29 mouse cellular contexts compared by ENCODE assay signal in genomic region chr12:31134465-31134992, GRCm38 (mm10).
DNase-seq lines count a peak whose midpoint lies in the region; ATAC-seq and TF ChIP-seq lines count a peak whose summit lies in the region.
"Had no signal": no experiment of that assay in that cellular context is flagged by ENCODE, and none has a peak within 500 bp of the region (broad histone marks: within the 10 kb centered on the region; RNA-seq: fewer than 3 reads in every experiment).

No protein-coding gene starts in this region.

- H3K9me3 ChIP-seq in heart, embryonic 10.5 days: no peaks in the 10 kb centered on the region
- no peaks in the 10 kb centered on the region for H3K9me3 ChIP-seq in kidney, postnatal 0 days (replicated peaks; ENCODE audit: low read length)
- no peaks in the 10 kb centered on the region for H3K9me3 ChIP-seq in embryonic facial prominence, embryonic 10.5 days
- H3K9me3 ChIP-seq in embryonic facial prominence, embryonic 14.5 days (ENCODE audit: control insufficient read depth, low read length): no peaks in the 10 kb centered on the region
- H3K9me3 ChIP-seq: forebrain, embryonic 15.5 days; G1E; heart, embryonic 13.5 days; hindbrain, embryonic 10.5 days; hindbrain, embryonic 15.5 days; limb, embryonic 10.5 days; limb, embryonic 15.5 days; liver, embryonic 13.5 days; neural tube, embryonic 12.5 days had no signal

- H3K4me3 ChIP-seq in heart, embryonic 10.5 days: no peak overlapping the region
- H3K4me3 ChIP-seq in kidney, postnatal 0 days (replicated peaks; ENCODE audit: low read depth, low read length): no peak overlapping the region
- H3K4me3 ChIP-seq in embryonic facial prominence, embryonic 10.5 days: no peak overlapping the region
- H3K4me3 ChIP-seq in embryonic facial prominence, embryonic 14.5 days (ENCODE audit: low read depth, low read length): no peak overlapping the region
- H3K4me3 ChIP-seq: forebrain, embryonic 15.5 days; heart, embryonic 13.5 days; hindbrain, embryonic 10.5 days; hindbrain, embryonic 15.5 days; limb, embryonic 10.5 days; limb, embryonic 15.5 days; liver, embryonic 13.5 days; myocyte; neural tube, embryonic 12.5 days had no signal

- no peaks in the 10 kb centered on the region for H3K4me1 ChIP-seq in heart, embryonic 10.5 days
- H3K4me1 ChIP-seq in kidney, postnatal 0 days (replicated peaks; ENCODE audit: insufficient read depth, low read length): peaks cover 6% of the 10 kb centered on the region; the same call in 1 of the 2 replicates
- H3K4me1 ChIP-seq in embryonic facial prominence, embryonic 10.5 days: peaks cover 15% of the 10 kb centered on the region
- H3K4me1 ChIP-seq in embryonic facial prominence, embryonic 14.5 days (ENCODE audit: control insufficient read depth, insufficient read depth, low read length): peaks cover 9% of the 10 kb centered on the region; the same call in 1 of the 2 replicates
- H3K4me1 ChIP-seq: forebrain, embryonic 15.5 days; hindbrain, embryonic 10.5 days; hindbrain, embryonic 15.5 days; limb, embryonic 15.5 days; liver, embryonic 13.5 days; neural tube, embryonic 12.5 days had no signal

- TF ChIP-seq CTCF in kidney, postnatal 0 days (IDR thresholded peaks at IDR 0.05; ENCODE audit: low read depth): no peak

- H3K27me3 ChIP-seq in heart, embryonic 10.5 days (ENCODE audit: insufficient read depth, poor library complexity, severe bottlenecking): no peaks in the 10 kb centered on the region
- H3K27me3 ChIP-seq in kidney, postnatal 0 days (ENCODE audit: insufficient read depth, low read length): no peaks in the 10 kb centered on the region
- H3K27me3 ChIP-seq in embryonic facial prominence, embryonic 10.5 days (replicated peaks; ENCODE audit: low read depth, poor library complexity, severe bottlenecking): no peaks in the 10 kb centered on the region
- no peaks in the 10 kb centered on the region for H3K27me3 ChIP-seq in embryonic facial prominence, embryonic 14.5 days (replicated peaks; ENCODE audit: control insufficient read depth, insufficient read depth, low read length)
- H3K27me3 ChIP-seq: forebrain, embryonic 15.5 days; heart, embryonic 13.5 days; hindbrain, embryonic 15.5 days; limb, embryonic 15.5 days; liver, embryonic 13.5 days; neural tube, embryonic 12.5 days had no signal

- no peak overlapping the region for H3K4me2 ChIP-seq in kidney, postnatal 0 days (ENCODE audit: low read length)
- no peak overlapping the region for H3K4me2 ChIP-seq in embryonic facial prominence, embryonic 14.5 days (ENCODE audit: low read depth, low read length)
- H3K4me2 ChIP-seq: forebrain, embryonic 15.5 days; heart, embryonic 13.5 days; hindbrain, embryonic 15.5 days; limb, embryonic 15.5 days; liver, embryonic 13.5 days; midbrain, embryonic 11.5 days; neural tube, embryonic 12.5 days had no signal

- H3K27ac ChIP-seq in heart, embryonic 10.5 days: no peak overlapping the region
- H3K27ac ChIP-seq in kidney, postnatal 0 days: peak overlapping the region; percentile 70; the same call in 1 of the 2 replicates
- 0 out of 2 replicates have a peak overlapping the region, but pooled peaks have one; percentile 44 for H3K27ac ChIP-seq in embryonic facial prominence, embryonic 10.5 days (replicated peaks)
- H3K27ac ChIP-seq in embryonic facial prominence, embryonic 14.5 days (replicated peaks; ENCODE audit: low read depth, low read length): 0 out of 2 replicates have a peak overlapping the region, but pooled peaks have one; percentile 28
- H3K27ac ChIP-seq: forebrain, embryonic 15.5 days; heart, embryonic 13.5 days; hindbrain, embryonic 10.5 days; hindbrain, embryonic 15.5 days; limb, embryonic 10.5 days; liver, embryonic 13.5 days; neural tube, embryonic 12.5 days; stomach, postnatal 0 days had no signal

- H3K9ac ChIP-seq in kidney, postnatal 0 days (ENCODE audit: low read depth, low read length): no peak overlapping the region
- no peak overlapping the region for H3K9ac ChIP-seq in embryonic facial prominence, embryonic 14.5 days (ENCODE audit: low read depth, low read length)
- H3K9ac ChIP-seq: forebrain, embryonic 15.5 days; heart, embryonic 13.5 days; hindbrain, embryonic 15.5 days; limb, embryonic 15.5 days; liver, embryonic 13.5 days; neural tube, embryonic 12.5 days had no signal

- peak; percentile 40 to 52 for DNase-seq in heart, postnatal 10 days
- no peak for DNase-seq in heart, embryonic 10.5 days (ENCODE audit: low spot score)
- DNase-seq in kidney, postnatal 0 days (ENCODE audit: low spot score): peak; percentile 69
- DNase-seq in kidney, adult 8-10 months: no peak
- DNase-seq in embryonic facial prominence, embryonic 10.5 days (ENCODE audit: low spot score): no peak
- DNase-seq in embryonic facial prominence, embryonic 14.5 days (ENCODE audit: low spot score): peak; percentile 72
- DNase-seq: adrenal gland, postnatal 10 days; cerebellum, adult 8-10 months; cerebellum, postnatal 36 days; gastrocnemius, postnatal 25 days; heart, adult 18-20 months; liver, embryonic 13.5 days; lung, postnatal 14 days; right cerebral cortex, adult 18-20 months; thymus, adult 18-20 months; thymus, postnatal 25 days had no signal

- 76% methylated on average over 6 of the region's 6 CpGs for WGBS in heart, embryonic 10.5 days
- WGBS in kidney, postnatal 0 days: 70% methylated on average over 6 of the region's 6 CpGs
- WGBS in embryonic facial prominence, embryonic 10.5 days: 68% methylated on average over 6 of the region's 6 CpGs
- WGBS in embryonic facial prominence, embryonic 14.5 days: 34% methylated on average over 6 of the region's 6 CpGs

- intact Hi-C loops in heart, postnatal 10 days (cut with DNase I): no loop called here

- no peaks in the 10 kb centered on the region for H3K36me3 ChIP-seq in heart, embryonic 10.5 days
- H3K36me3 ChIP-seq in kidney, postnatal 0 days (ENCODE audit: insufficient read depth, low read length): no peaks in the 10 kb centered on the region
- H3K36me3 ChIP-seq in embryonic facial prominence, embryonic 10.5 days (replicated peaks): no peaks in the 10 kb centered on the region
- H3K36me3 ChIP-seq in embryonic facial prominence, embryonic 14.5 days (ENCODE audit: control insufficient read depth, insufficient read depth, low read length): no peaks in the 10 kb centered on the region
- H3K36me3 ChIP-seq: forebrain, embryonic 15.5 days; G1E; heart, embryonic 13.5 days; hindbrain, embryonic 10.5 days; hindbrain, embryonic 15.5 days; limb, embryonic 10.5 days; limb, embryonic 15.5 days; liver, embryonic 13.5 days; neural tube, embryonic 12.5 days had no signal

- no peak for ATAC-seq in kidney, postnatal 0 days (replicated peaks; ENCODE audit: low FRiP score, low read depth)
- ATAC-seq in embryonic facial prominence, embryonic 14.5 days (ENCODE audit: low read depth): peak; percentile 47; the same call in 1 of the 2 replicates
- no peak for ATAC-seq in erythroid progenitor cell, adult 5-6 weeks (replicated peaks; ENCODE audit: low FRiP score, poor library complexity, severe bottlenecking)
- ATAC-seq: forebrain, embryonic 15.5 days; inflammation-experienced regulatory T-cells, adult 6 months had no signal

Comparison
In these comparisons a context has a peak if more than half of its experiments do, and no peak if none do; other contexts are left out.
1. DNase-seq: peak in heart, postnatal 10 days (2 of 2), kidney, postnatal 0 days (single experiment) and embryonic facial prominence, embryonic 14.5 days (single experiment); none in heart, embryonic 10.5 days (single experiment), kidney, adult 8-10 months (0 of 2) and embryonic facial prominence, embryonic 10.5 days (single experiment).